Mouse (Mus musculus) cerebellum, adult 2 months (tissue): ENCODE data around the gene Fbln2.

Source experiments
- CTCF ChIP-seq: fragments of 200-500 bp; IDR thresholded peaks from 2 replicates; pipeline ENCODE4 v1.5.1; 2011; ENCODE audit warnings: low read depth, mild to moderate bottlenecking, control low read depth, low read length, moderate library complexity, borderline replicate concordance; ENCODE audit not compliant: insufficient read depth
- POLR2A ChIP-seq: fragments of 200-500 bp; IDR thresholded peaks from 2 replicates; pipeline ENCODE4 v1.6.1; 2011; ENCODE audit warnings: low read length, control low read depth, borderline replicate concordance; ENCODE audit not compliant: insufficient read depth

DNA sequence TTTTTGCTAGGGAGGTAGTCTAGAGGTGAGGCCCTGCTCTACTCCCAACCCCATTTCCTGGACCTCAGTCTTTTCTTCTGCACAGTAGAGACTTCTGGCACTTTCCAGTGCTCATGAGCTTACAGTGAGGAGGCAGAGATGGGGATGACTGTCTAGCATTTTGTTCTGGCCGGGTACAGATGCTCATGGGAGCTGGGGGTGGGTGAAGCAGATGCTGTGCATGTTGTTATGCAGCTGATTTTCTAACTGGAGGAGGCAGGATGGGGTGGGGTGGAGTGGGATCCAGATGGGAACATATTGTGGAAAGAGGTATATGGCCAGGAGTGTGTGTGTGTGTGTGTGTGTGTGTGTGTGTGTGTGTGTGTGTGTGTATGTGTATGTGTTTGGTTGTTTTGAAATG is 3.2 kb downstream of the Fbln2 start:
- TF ChIP-seq POLR2A = no peak
- TF ChIP-seq CTCF = no peak
